Mouse (Mus musculus) lung, postnatal 36 days (tissue): Measurements from ENCODE around the gene Dhx16.
A peak's percentile ranks its signal among the peaks of the same experiment; 100 is the strongest.
"Not testable (repeated sequence)": the region's sequence is repeated elsewhere in the genome, so short reads cannot be mapped to it uniquely, and the experiment has no call there.

ENCODE experiments used
- DNase-seq: peaks from one replicate; pipeline ENCODE4 v3.0.0; 2022; ENCODE audit warnings: mixed read lengths

The Dhx16 gene

GRCm38 (mm10) chr17:35879245-35880057 is at the start of gene Dhx16:
Gene Dhx16, plus strand, starts transcription at chr17:35879819.
- DNase-seq, result peak; percentile 98

GRCm38 (mm10) chr17:35832400-35833238 is 47.0 kb upstream of the Dhx16 start:
- no peak for DNase-seq

- DNase-seq, result no peak
These were observed 46.3 kb upstream of the Dhx16 start for GRCm38 (mm10) chr17:35833239-35833751.

GRCm38 (mm10) chr17:35833894-35834293 is 45.7 kb upstream of the Dhx16 start:
- no peak for DNase-seq

GRCm38 (mm10) chr17:35834696-35835422 is 44.8 kb upstream of the Dhx16 start:
- no peak for DNase-seq

- DNase-seq, result no peak
These were observed 44.0 kb upstream of the Dhx16 start for GRCm38 (mm10) chr17:35835424-35836140.

GRCm38 (mm10) chr17:35836178-35836965 is 43.2 kb upstream of the Dhx16 start:
- DNase-seq, result peak; percentile 95

GRCm38 (mm10) chr17:35836991-35837422 is 42.6 kb upstream of the Dhx16 start:
- peak; percentile 91 for DNase-seq

GRCm38 (mm10) chr17:35837487-35837886 is 42.1 kb upstream of the Dhx16 start:
- DNase-seq, result peak; percentile 57

- peak; percentile 99 for DNase-seq
These were observed 41.5 kb upstream of the Dhx16 start, which contains the start of gene Tubb5 for GRCm38 (mm10) chr17:35838122-35838544. Gene Tubb5, minus strand, starts transcription at chr17:35838306.

- DNase-seq, result no peak
These were observed 41.0 kb upstream of the Dhx16 start for GRCm38 (mm10) chr17:35838570-35838969.

- not testable (repeated sequence) for DNase-seq
These were observed 40.6 kb upstream of the Dhx16 start for GRCm38 (mm10) chr17:35839002-35839401.

GRCm38 (mm10) chr17:35840561-35840960 is 39.1 kb upstream of the Dhx16 start:
- DNase-seq, result no peak

GRCm38 (mm10) chr17:35841076-35841950 is 38.3 kb upstream of the Dhx16 start, which contains the start of gene Mdc1:
Gene Mdc1, plus strand, starts transcription at chr17:35841515.
- DNase-seq, result peak; percentile 100

GRCm38 (mm10) chr17:35842006-35842405 is 37.6 kb upstream of the Dhx16 start:
- no peak for DNase-seq

GRCm38 (mm10) chr17:35843514-35843913 is 36.1 kb upstream of the Dhx16 start:
- peak; percentile 33 for DNase-seq

GRCm38 (mm10) chr17:35848112-35848511 is 31.5 kb upstream of the Dhx16 start:
- no peak for DNase-seq

GRCm38 (mm10) chr17:35850974-35851373 is 28.6 kb upstream of the Dhx16 start:
- DNase-seq, result no peak

GRCm38 (mm10) chr17:35859371-35859770 is 20.2 kb upstream of the Dhx16 start:
- DNase-seq, result no peak

- DNase-seq, result no peak
These were observed 19.8 kb upstream of the Dhx16 start for GRCm38 (mm10) chr17:35859835-35860234.
